Mouse (Mus musculus) liver, postnatal 0 days (tissue): ENCODE results near the gene Ppp4r3b. TPM values are rescaled to one million over a fixed set of nuclear protein-coding genes. Genes with fewer than 3 reads are reported as not detected.

Experiments used
- ATAC-seq: fragments of 200-750 bp; cut with Nextera tagmentation; 2 replicates; pipeline ENCODE4 v1.8.0; 2017; ENCODE audit warnings: mild to moderate bottlenecking, moderate library complexity
- DNase-seq: peaks from one replicate; pipeline ENCODE4 v3.0.0-alpha.2; 2016
- H3K27ac ChIP-seq: fragments of 300-500 bp; sonication (generic); 2 replicates; pipeline ENCODE4 v1.5.1; 2014; ENCODE audit warnings: antibody characterized with exemption, moderate library complexity, mild to moderate bottlenecking, low read depth
- H3K27me3 ChIP-seq: fragments of 300-500 bp; sonication (generic); 2 replicates; pipeline ENCODE4 v1.6.1; 2014; ENCODE audit warnings: low read length, control low read depth, mixed read lengths; ENCODE audit not compliant: insufficient read depth
- H3K36me3 ChIP-seq: fragments of 300-500 bp; sonication (generic); replicated peaks from 2 replicates; pipeline ENCODE4 v1.6.1; 2014; ENCODE audit warnings: mild to moderate bottlenecking, control low read depth, low read length, moderate library complexity, mixed read lengths; ENCODE audit not compliant: insufficient read depth
- H3K4me1 ChIP-seq: fragments of 300-500 bp; sonication (generic); 2 replicates; pipeline ENCODE4 v1.6.1; 2014; ENCODE audit warnings: antibody characterized with exemption, mild to moderate bottlenecking, control low read depth; ENCODE audit not compliant: insufficient read depth
- H3K4me2 ChIP-seq: fragments of 300-500 bp; sonication (generic); 2 replicates; pipeline ENCODE4 v1.6.1; 2014; ENCODE audit warnings: low read depth, mild to moderate bottlenecking, low read length, moderate library complexity, mixed read lengths
- H3K4me3 ChIP-seq: fragments of 300-500 bp; sonication (generic); 2 replicates; pipeline ENCODE4 v1.5.1; 2014; ENCODE audit warnings: low read depth, low read length
- H3K9ac ChIP-seq: fragments of 300-500 bp; sonication (generic); replicated peaks from 2 replicates; pipeline ENCODE4 v1.6.1; 2014; ENCODE audit warnings: mild to moderate bottlenecking, moderate library complexity
- H3K9me3 ChIP-seq: fragments of 300-500 bp; sonication (generic); 2 replicates; pipeline ENCODE4 v1.6.1; 2016; ENCODE audit warnings: mild to moderate bottlenecking, control low read depth, low read length, mixed read lengths
- CTCF ChIP-seq: sonication (generic); IDR thresholded peaks from 2 replicates; pipeline ENCODE4 v1.5.1; 2016; ENCODE audit warnings: antibody characterized with exemption, low read depth
- EP300 ChIP-seq: IDR thresholded peaks from 2 replicates; pipeline ENCODE4 v1.6.1; 2016; ENCODE audit warnings: antibody characterized with exemption, low read depth, mild to moderate bottlenecking
- WGBS: fragments of 180-500 bp; shearing (Covaris S2); extraction: QIAGEN DNeasy Blood & Tissue Kit; methylation state at CpG from one replicate; pipeline ENCODE4 v1.1.7; 2014; ENCODE audit not compliant: insufficient replicate concordance; 5-methylcytosine and 5-hydroxymethylcytosine counted together
- polyA plus RNA-seq: library from polyadenylated mRNA; unstranded; fragments of >200 nt; fragmentation: Nextera tagmentation; extraction: Ambion mirVana; gene quantifications from 2 replicates; pipeline ENCODE4 v1.2.1, GENCODE M21; 2015

Ppp4r3b gene
- polyA plus RNA-seq, 1 experiment from 2014 or later, result 30.9 TPM

DNA sequence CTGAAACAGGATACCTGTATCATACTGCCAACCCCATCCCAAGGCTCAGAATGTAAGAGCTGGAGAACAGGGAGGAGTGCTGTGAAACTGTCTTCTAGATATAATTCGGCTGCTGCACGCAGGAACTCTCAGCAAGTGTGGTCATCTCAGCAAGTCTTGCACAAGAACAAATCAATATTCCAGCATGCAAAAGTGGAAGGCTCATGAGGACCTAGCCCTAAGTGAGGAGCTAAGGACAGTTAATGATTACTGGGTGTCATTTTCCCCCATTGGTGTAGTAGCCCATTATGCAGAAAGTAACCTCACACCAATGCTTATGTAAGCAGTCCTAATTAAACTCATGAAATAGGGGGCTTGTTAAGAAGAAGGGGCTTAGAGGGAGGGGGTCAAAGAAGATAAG, 56.3 kb downstream of the Ppp4r3b start:
- DNase-seq, result no peak

GRCm38 (mm10) chr11:29233569-29233968, 60.9 kb downstream of the Ppp4r3b start:
- H3K4me2 ChIP-seq, result no peak overlapping the region
- no peak for TF ChIP-seq EP300
- H3K4me1 ChIP-seq, result no peaks in the 10 kb centered on the region
- no peak overlapping the region for H3K4me3 ChIP-seq
- no peak overlapping the region for H3K27ac ChIP-seq
- no peak for ATAC-seq
- no peak overlapping the region for H3K9ac ChIP-seq
- 80% methylated on average over 1 of the region's 1 CpGs for WGBS
- no peak for DNase-seq
- no peaks in the 10 kb centered on the region for H3K9me3 ChIP-seq
- H3K36me3 ChIP-seq, result peaks cover 12% of the 10 kb centered on the region
- no peaks in the 10 kb centered on the region for H3K27me3 ChIP-seq

More for the DNA sequence above, 56.3 kb downstream of the Ppp4r3b start:
- peaks cover 34% of the 10 kb centered on the region for H3K36me3 ChIP-seq
- ATAC-seq, result peak; percentile 76
- H3K27ac ChIP-seq, result no peak overlapping the region
- no peak overlapping the region for H3K4me2 ChIP-seq
- WGBS, result 74% methylated on average over 2 of the region's 2 CpGs
- TF ChIP-seq CTCF, result no peak
- TF ChIP-seq EP300, result no peak
- H3K4me1 ChIP-seq, result no peaks in the 10 kb centered on the region
- H3K4me3 ChIP-seq, result no peak overlapping the region
- no peak overlapping the region for H3K9ac ChIP-seq
- H3K27me3 ChIP-seq, result no peaks in the 10 kb centered on the region
- H3K9me3 ChIP-seq, result no peaks in the 10 kb centered on the region

- H3K9me3 ChIP-seq, result no peaks in the 10 kb centered on the region
- H3K4me2 ChIP-seq, result no peak overlapping the region
- no peak overlapping the region for H3K27ac ChIP-seq
- H3K27me3 ChIP-seq, result no peaks in the 10 kb centered on the region
- H3K36me3 ChIP-seq, result peaks cover 4% of the 10 kb centered on the region; the same call in 1 of the 2 replicates
- ATAC-seq (no peak), DNase-seq (no peak)
- H3K9ac ChIP-seq, result no peak overlapping the region
- no peak for TF ChIP-seq CTCF
- no peak for TF ChIP-seq EP300
- no peaks in the 10 kb centered on the region for H3K4me1 ChIP-seq
- no peak overlapping the region for H3K4me3 ChIP-seq
Measured at GRCm38 (mm10) chr11:29237364-29237763, 64.7 kb downstream of the Ppp4r3b start.

DNA sequence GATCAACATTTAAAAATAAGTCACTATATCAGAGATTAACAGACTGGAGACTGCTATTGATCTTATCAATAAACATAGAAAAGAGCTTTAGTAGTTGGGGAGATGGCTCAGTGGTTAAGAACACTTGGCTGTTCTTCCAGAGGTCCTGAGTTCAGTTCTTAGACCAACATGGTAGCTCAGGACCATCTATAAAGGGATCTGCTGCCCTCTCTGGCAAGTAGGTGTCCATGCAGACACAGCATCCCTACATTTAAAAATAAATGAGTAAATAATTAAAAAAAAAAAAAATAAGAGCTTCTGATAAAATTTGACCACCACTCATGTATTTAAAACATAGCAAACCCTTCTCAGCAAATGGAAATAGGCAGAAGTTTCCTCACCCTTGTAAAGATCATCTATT, 65.4 kb downstream of the Ppp4r3b start:
- DNase-seq (no peak), ATAC-seq (no peak)
- H3K27me3 ChIP-seq, result no peaks in the 10 kb centered on the region
- no peak overlapping the region for H3K9ac ChIP-seq
- H3K4me3 ChIP-seq, result no peak overlapping the region
- no peak overlapping the region for H3K27ac ChIP-seq
- H3K36me3 ChIP-seq, result peaks cover 8% of the 10 kb centered on the region; the same call in 1 of the 2 replicates
- no peaks in the 10 kb centered on the region for H3K4me1 ChIP-seq
- H3K9me3 ChIP-seq, result no peaks in the 10 kb centered on the region
- H3K4me2 ChIP-seq, result no peak overlapping the region
- TF ChIP-seq EP300 (no peak), CTCF (no peak)

- no peak for DNase-seq
- no peak for ATAC-seq
- TF ChIP-seq EP300, result no peak
- 82% methylated on average over 3 of the region's 3 CpGs for WGBS
- H3K4me2 ChIP-seq, result no peak overlapping the region
- no peaks in the 10 kb centered on the region for H3K4me1 ChIP-seq
- H3K27ac ChIP-seq, result no peak overlapping the region
- no peak overlapping the region for H3K9ac ChIP-seq
- no peaks in the 10 kb centered on the region for H3K9me3 ChIP-seq
- no peaks in the 10 kb centered on the region for H3K27me3 ChIP-seq
- H3K4me3 ChIP-seq, result no peak overlapping the region
- peaks cover 8% of the 10 kb centered on the region; the same call in 1 of the 2 replicates for H3K36me3 ChIP-seq
Measured at GRCm38 (mm10) chr11:29238551-29238950, 65.9 kb downstream of the Ppp4r3b start.

DNA sequence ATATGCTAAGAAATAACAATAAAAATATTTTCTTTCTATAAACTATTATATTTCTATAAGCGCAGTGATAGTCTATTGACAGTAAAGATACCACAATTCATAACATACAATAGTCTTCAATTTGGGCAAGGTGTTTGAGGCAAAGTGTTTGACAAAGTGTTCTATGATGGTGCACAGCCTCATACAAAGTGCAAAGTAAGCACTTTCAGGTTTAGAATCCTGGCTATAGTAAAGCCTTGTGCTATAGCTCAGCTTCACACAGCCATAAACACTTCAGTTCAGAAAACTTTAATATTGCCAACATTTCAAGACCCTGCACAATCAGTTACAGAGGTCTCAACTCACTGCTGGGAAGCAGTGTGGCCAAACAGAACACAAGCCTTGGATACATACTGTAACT, 66.7 kb downstream of the Ppp4r3b start:
- H3K27me3 ChIP-seq, result no peaks in the 10 kb centered on the region
- H3K36me3 ChIP-seq, result peaks cover 8% of the 10 kb centered on the region; the same call in 1 of the 2 replicates
- H3K9me3 ChIP-seq, result no peaks in the 10 kb centered on the region
- H3K27ac ChIP-seq, result no peak overlapping the region
- TF ChIP-seq CTCF (no peak), EP300 (no peak)
- no peaks in the 10 kb centered on the region for H3K4me1 ChIP-seq
- DNase-seq (no peak), ATAC-seq (no peak)
- WGBS, result 90% methylated on average over 1 of the region's 1 CpGs
- no peak overlapping the region for H3K9ac ChIP-seq
- H3K4me3 ChIP-seq, result no peak overlapping the region
- H3K4me2 ChIP-seq, result no peak overlapping the region

DNA sequence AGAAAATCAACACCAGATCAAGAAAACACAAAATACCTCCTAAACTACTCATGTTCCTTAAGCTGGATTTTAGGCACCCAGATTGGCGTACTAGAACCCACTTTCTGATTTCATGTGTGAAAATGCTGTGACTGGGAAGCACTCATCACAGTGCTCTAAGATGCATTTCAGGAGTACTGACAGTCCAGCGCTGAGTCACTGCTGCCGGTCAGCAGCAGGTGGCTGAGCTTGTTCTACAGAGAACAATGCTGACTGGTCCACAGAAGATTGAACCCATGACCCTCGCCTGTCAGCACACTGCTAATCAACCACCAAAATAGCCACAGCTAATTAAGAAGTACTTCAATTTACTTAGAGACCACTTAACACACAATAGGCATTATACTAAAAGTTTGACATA, 69.3 kb downstream of the Ppp4r3b start:
- no peak overlapping the region for H3K4me2 ChIP-seq
- peaks cover 8% of the 10 kb centered on the region; the same call in 1 of the 2 replicates for H3K36me3 ChIP-seq
- H3K27me3 ChIP-seq, result no peaks in the 10 kb centered on the region
- no peak overlapping the region for H3K4me3 ChIP-seq
- 0 out of 2 replicates have a peak, but pooled peaks cover 5% of the 10 kb centered on the region for H3K4me1 ChIP-seq
- H3K9ac ChIP-seq, result no peak overlapping the region
- no peak overlapping the region for H3K27ac ChIP-seq
- 84% methylated on average over 4 of the region's 4 CpGs for WGBS
- no peak for TF ChIP-seq EP300
- TF ChIP-seq CTCF, result no peak
- DNase-seq (no peak), ATAC-seq (no peak)
- H3K9me3 ChIP-seq, result no peaks in the 10 kb centered on the region
